Mouse (Mus musculus) brain, embryonic 14.5 days (tissue): Measurements from ENCODE around the gene Snx20. TPM values are rescaled to one million over a fixed set of nuclear protein-coding genes. Genes with fewer than 3 reads are reported as not detected.

Experiments
- DNase-seq: peaks from one replicate; pipeline ENCODE4 v3.0.0-alpha.2; 2011; ENCODE audit warnings: low read depth
- CTCF ChIP-seq: fragments of 200-500 bp; IDR thresholded peaks from 2 replicates; pipeline ENCODE4 v1.5.1; 2012; ENCODE audit warnings: inconsistent platforms, mild to moderate bottlenecking, moderate library complexity, borderline replicate concordance; ENCODE audit not compliant: insufficient read depth, insufficient read length; ENCODE audit errors: extremely low read depth
- POLR2A ChIP-seq: fragments of 200-500 bp; IDR thresholded peaks from 2 replicates; pipeline ENCODE4 v1.6.1; 2012; ENCODE audit warnings: mild to moderate bottlenecking, inconsistent platforms, borderline replicate concordance; ENCODE audit not compliant: poor library complexity, insufficient read depth, insufficient read length, severe bottlenecking; ENCODE audit errors: extremely low read depth
- polyA plus RNA-seq: library from polyadenylated mRNA; depleted of rRNA; stranded (reverse); fragments of >200 nt; gene quantifications from 2 replicates; pipeline ENCODE4 v1.2.3, GENCODE M21; 2012; rRNA removed

The Snx20 gene
- polyA plus RNA-seq, 1 experiment, result 0.92 TPM

DNA sequence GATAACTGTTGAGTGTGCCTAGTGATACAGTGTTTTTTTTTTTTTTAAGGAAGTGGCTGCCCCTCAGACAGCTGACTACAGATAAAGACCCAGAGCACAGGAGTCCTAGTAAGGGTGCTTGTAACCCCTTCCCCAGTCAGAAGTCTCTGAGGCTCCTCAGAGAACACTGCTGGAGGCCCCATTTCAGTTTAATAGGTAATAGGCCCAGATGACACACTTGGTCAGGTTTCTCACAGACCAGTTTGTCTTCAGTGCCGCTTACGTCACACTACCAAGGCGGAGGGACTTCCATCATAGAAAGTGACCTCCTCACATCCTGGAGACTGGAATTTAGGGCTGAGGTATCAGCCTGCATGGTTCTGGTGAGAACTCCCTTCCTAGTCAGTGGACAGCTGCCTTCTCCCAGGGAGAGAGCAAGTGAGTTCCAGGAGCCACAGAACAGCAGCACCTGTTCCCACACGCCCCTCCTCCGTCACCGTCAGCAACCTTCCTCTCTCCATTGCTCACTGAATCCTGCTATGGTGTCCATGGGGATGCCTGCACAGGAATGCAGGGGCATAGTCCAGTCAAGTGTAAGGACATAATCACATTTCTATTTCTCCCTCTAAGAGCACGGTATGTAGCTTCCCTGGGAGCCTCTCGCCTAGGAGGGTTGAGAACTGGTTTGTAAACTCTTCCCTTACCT is 47.6 kb downstream of the Snx20 start:
- DNase-seq, result no peak
- TF ChIP-seq POLR2A, result no peak
- no peak for TF ChIP-seq CTCF

- TF ChIP-seq POLR2A, result no peak
- no peak for TF ChIP-seq CTCF
- no peak for DNase-seq
Observed at GRCm38 (mm10) chr8:88583863-88584262, 52.1 kb downstream of the Snx20 start.

- no peak for TF ChIP-seq POLR2A
- TF ChIP-seq CTCF, result no peak
- DNase-seq, result no peak
Observed at GRCm38 (mm10) chr8:88580785-88581184, 55.1 kb downstream of the Snx20 start.

DNA sequence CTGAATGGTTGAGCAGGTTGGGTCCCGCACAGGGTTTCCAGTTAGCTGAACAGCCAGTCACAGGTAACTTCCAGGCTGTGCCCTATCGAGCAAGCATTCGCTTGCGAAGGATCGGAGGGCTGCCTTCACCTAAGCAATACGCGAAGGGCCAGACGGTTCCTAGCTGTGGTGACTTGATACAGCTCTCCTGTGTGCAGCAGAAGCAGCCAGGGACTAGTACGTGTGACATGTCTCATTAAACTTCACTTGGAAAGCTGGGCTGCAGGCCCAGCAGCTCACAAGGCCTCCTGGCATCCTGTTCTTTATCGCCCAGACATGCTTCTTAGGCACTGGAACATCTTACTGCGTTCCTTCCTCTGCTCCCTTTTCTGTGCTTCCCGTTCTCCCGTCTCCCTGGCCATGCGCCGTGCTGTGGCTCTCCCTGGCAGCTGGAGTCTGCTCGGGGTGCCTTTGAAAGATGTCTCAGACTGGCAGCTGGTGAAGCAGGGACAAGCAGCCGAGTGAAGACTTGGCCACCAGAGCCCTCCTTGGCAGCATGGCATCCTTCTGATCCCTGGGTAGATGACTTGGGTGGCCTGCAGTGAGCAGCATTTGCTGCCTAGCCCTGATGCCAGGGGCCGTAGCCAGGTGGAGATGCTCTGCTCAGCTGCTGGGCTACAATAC is 56.1 kb downstream of the Snx20 start:
- peak; percentile 79 for DNase-seq
- TF ChIP-seq CTCF (no peak), POLR2A (no peak)

GRCm38 (mm10) chr8:88579246-88579645 is 56.7 kb downstream of the Snx20 start:
- no peak for TF ChIP-seq CTCF
- no peak for TF ChIP-seq POLR2A
- peak; percentile 63 for DNase-seq

GRCm38 (mm10) chr8:88578413-88579175 is 57.3 kb downstream of the Snx20 start:
- TF ChIP-seq POLR2A (no peak), CTCF (no peak)
- peak; percentile 72 for DNase-seq

DNA sequence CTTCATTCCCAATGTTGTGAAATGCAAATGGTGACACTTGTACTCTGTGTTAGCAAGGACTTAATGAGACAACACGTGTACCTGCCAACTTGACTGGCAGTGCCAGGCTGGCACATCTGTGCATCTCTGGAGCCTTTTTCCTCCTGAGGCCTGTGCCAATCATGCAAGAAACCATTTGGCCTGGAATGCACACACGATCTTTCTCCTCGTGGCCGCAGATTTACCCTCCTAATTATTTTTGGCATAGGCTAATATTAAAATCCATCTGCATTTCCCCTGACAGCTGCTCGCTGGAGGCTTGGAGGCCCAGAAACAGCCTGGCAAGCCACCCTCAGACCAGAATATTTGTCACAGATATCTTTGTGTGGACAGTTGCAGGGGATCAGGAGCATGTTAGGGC is 58.3 kb downstream of the Snx20 start:
- DNase-seq, result peak; percentile 90
- TF ChIP-seq CTCF (no peak), POLR2A (no peak)

Other genes starting within 250 kb of the Snx20 start
- gene Nkd1, start 114.8 kb downstream of the Snx20 start, polyA plus RNA-seq, result 49.1 and 68.5 TPM in 2 replicates
- gene Nod2, start 11.2 kb upstream of the Snx20 start, polyA plus RNA-seq, result 0.16 and 0.34 TPM in 2 replicates
- 9.5 and 12.7 TPM in 2 replicates for gene Cyld, start 60.9 kb upstream of the Snx20 start, polyA plus RNA-seq